Mouse (Mus musculus): ENCODE data around the gene Tpi1. TPM values are rescaled to one million over a fixed set of nuclear protein-coding genes. Genes with fewer than 3 reads are reported as not detected.
A peak's percentile ranks its signal among the peaks of the same experiment; 100 is the strongest.

Tpi1 gene
- polyA plus RNA-seq, 1 experiment from 2014 or later: 1,271 TPM

- Histone ChIP-seq H3K36me3 (ENCODE audit: control insufficient read depth, insufficient read depth, low read length) (no peaks in the 10 kb centered on the region), H3K4me3 (ENCODE audit: low read length) (peak overlapping the region; percentile 70), H3K27ac (ENCODE audit: low read length) (peak overlapping the region; percentile 92; the same call in 1 of the 2 replicates), H3K4me2 (ENCODE audit: low read depth, low read length) (peak overlapping the region; percentile 96), H3K27me3 (replicated peaks; ENCODE audit: control insufficient read depth, insufficient read depth, low read length) (peaks cover 18% of the 10 kb centered on the region; the same call in 1 of the 2 replicates), H3K9me3 (ENCODE audit: control insufficient read depth, low read length) (no peaks in the 10 kb centered on the region), H3K4me1 (ENCODE audit: control insufficient read depth, insufficient read depth, low read length) (peaks cover 16% of the 10 kb centered on the region), H3K9ac (ENCODE audit: low read depth, low read length) (peak overlapping the region; percentile 88)
- no peak for ATAC-seq
- WGBS: 26% methylated on average over 26 of the region's 26 CpGs
Measured at GRCm38 (mm10) chr6:124857840-124858530, 43.9 kb upstream of the Tpi1 start.

GRCm38 (mm10) chr6:124856916-124857839, 43.1 kb upstream of the Tpi1 start, which contains the start of gene P3h3:
Gene P3h3, minus strand, starts transcription at chr6:124857752.
- WGBS: under 1% methylated on average over 85 of the region's 86 CpGs

GRCm38 (mm10) chr6:124856321-124856720, 42.2 kb upstream of the Tpi1 start:
- peak overlapping the region; percentile 88 for H3K9ac ChIP-seq (ENCODE audit: low read depth, low read length)
- H3K4me1 ChIP-seq (ENCODE audit: control insufficient read depth, insufficient read depth, low read length): 0 out of 2 replicates have a peak, but pooled peaks cover 15% of the 10 kb centered on the region
- H3K36me3 ChIP-seq (ENCODE audit: control insufficient read depth, insufficient read depth, low read length): no peaks in the 10 kb centered on the region
- peak overlapping the region; percentile 70 for H3K4me3 ChIP-seq (ENCODE audit: low read length)
- peak; percentile 38; the same call in 1 of the 2 replicates for ATAC-seq
- H3K27ac ChIP-seq (ENCODE audit: low read length): no peak overlapping the region
- H3K9me3 ChIP-seq (ENCODE audit: control insufficient read depth, low read length): no peaks in the 10 kb centered on the region
- H3K4me2 ChIP-seq (ENCODE audit: low read depth, low read length): peak overlapping the region; percentile 96
- 13% methylated on average over 14 of the region's 14 CpGs for WGBS
- H3K27me3 ChIP-seq (replicated peaks; ENCODE audit: control insufficient read depth, insufficient read depth, low read length): peaks cover 11% of the 10 kb centered on the region; the same call in 1 of the 2 replicates

More at GRCm38 (mm10) chr6:124856916-124857839, 43.1 kb upstream of the Tpi1 start, which contains the start of gene P3h3:
- H3K27ac ChIP-seq (ENCODE audit: low read length): peak within 1 kb of the TSS; percentile 92
- H3K4me2 ChIP-seq (ENCODE audit: low read depth, low read length): peak within 1 kb of the TSS; percentile 96
- H3K4me1 ChIP-seq (ENCODE audit: control insufficient read depth, insufficient read depth, low read length): 0 out of 2 replicates have a peak, but pooled peaks cover 15% of the 10 kb centered on the region
- H3K36me3 ChIP-seq (ENCODE audit: control insufficient read depth, insufficient read depth, low read length): no peaks in the 10 kb centered on the region
- H3K27me3 ChIP-seq (replicated peaks; ENCODE audit: control insufficient read depth, insufficient read depth, low read length): peaks cover 11% of the 10 kb centered on the region; the same call in 1 of the 2 replicates
- H3K4me3 ChIP-seq (ENCODE audit: low read length): peak within 1 kb of the TSS; percentile 70
- H3K9ac ChIP-seq (ENCODE audit: low read depth, low read length): peak within 1 kb of the TSS; percentile 88
- no peaks in the 10 kb centered on the region for H3K9me3 ChIP-seq (ENCODE audit: control insufficient read depth, low read length)
- peak; percentile 87 for ATAC-seq

- no peak for ATAC-seq
- Histone ChIP-seq H3K4me1 (ENCODE audit: control insufficient read depth, insufficient read depth, low read length) (0 out of 2 replicates have a peak, but pooled peaks cover 15% of the 10 kb centered on the region), H3K4me2 (ENCODE audit: low read depth, low read length) (no peak overlapping the region), H3K36me3 (ENCODE audit: control insufficient read depth, insufficient read depth, low read length) (no peaks in the 10 kb centered on the region), H3K4me3 (ENCODE audit: low read length) (no peak overlapping the region), H3K27ac (ENCODE audit: low read length) (no peak overlapping the region), H3K9ac (ENCODE audit: low read depth, low read length) (no peak overlapping the region), H3K27me3 (replicated peaks; ENCODE audit: control insufficient read depth, insufficient read depth, low read length) (peaks cover 11% of the 10 kb centered on the region; the same call in 1 of the 2 replicates), H3K9me3 (ENCODE audit: control insufficient read depth, low read length) (no peaks in the 10 kb centered on the region)
- 65% methylated on average over 12 of the region's 12 CpGs for WGBS
Measured at GRCm38 (mm10) chr6:124854647-124855046, 40.6 kb upstream of the Tpi1 start.

GRCm38 (mm10) chr6:124850535-124850934, 36.4 kb upstream of the Tpi1 start:
- WGBS: 57% methylated on average over 8 of the region's 8 CpGs
- no peak for ATAC-seq
- no peak overlapping the region for H3K9ac ChIP-seq (ENCODE audit: low read depth, low read length)

GRCm38 (mm10) chr6:124847305-124847704, 33.2 kb upstream of the Tpi1 start:
- no peak overlapping the region for H3K9ac ChIP-seq (ENCODE audit: low read depth, low read length)
- H3K4me1 ChIP-seq (ENCODE audit: control insufficient read depth, insufficient read depth, low read length): 0 out of 2 replicates have a peak, but pooled peaks cover 2% of the 10 kb centered on the region
- H3K9me3 ChIP-seq (ENCODE audit: control insufficient read depth, low read length): no peaks in the 10 kb centered on the region
- peak; percentile 73 for ATAC-seq
- H3K4me2 ChIP-seq (ENCODE audit: low read depth, low read length): no peak overlapping the region
- WGBS: 10% methylated on average over 9 of the region's 9 CpGs
- no peaks in the 10 kb centered on the region for H3K36me3 ChIP-seq (ENCODE audit: control insufficient read depth, insufficient read depth, low read length)
- no peaks in the 10 kb centered on the region for H3K27me3 ChIP-seq (replicated peaks; ENCODE audit: control insufficient read depth, insufficient read depth, low read length)
- H3K4me3 ChIP-seq (ENCODE audit: low read length): no peak overlapping the region
- H3K27ac ChIP-seq (ENCODE audit: low read length): no peak overlapping the region

More at GRCm38 (mm10) chr6:124850535-124850934, 36.4 kb upstream of the Tpi1 start:
- Histone ChIP-seq H3K4me3 (ENCODE audit: low read length) (no peak overlapping the region), H3K27ac (ENCODE audit: low read length) (no peak overlapping the region), H3K4me1 (ENCODE audit: control insufficient read depth, insufficient read depth, low read length) (0 out of 2 replicates have a peak, but pooled peaks cover 3% of the 10 kb centered on the region), H3K9me3 (ENCODE audit: control insufficient read depth, low read length) (no peaks in the 10 kb centered on the region), H3K4me2 (ENCODE audit: low read depth, low read length) (no peak overlapping the region), H3K36me3 (ENCODE audit: control insufficient read depth, insufficient read depth, low read length) (no peaks in the 10 kb centered on the region), H3K27me3 (replicated peaks; ENCODE audit: control insufficient read depth, insufficient read depth, low read length) (no peaks in the 10 kb centered on the region)

GRCm38 (mm10) chr6:124840241-124841167, 26.4 kb upstream of the Tpi1 start, which contains the start of gene Gnb3:
Gene Gnb3, minus strand, starts transcription at chr6:124840275.
- 36% methylated on average over 15 of the region's 15 CpGs for WGBS
- ATAC-seq: 0 out of 2 replicates have a peak, but pooled peaks have one; percentile 11
- Histone ChIP-seq H3K27ac (ENCODE audit: low read length) (no peak within 1 kb of the TSS), H3K4me3 (ENCODE audit: low read length) (no peak within 1 kb of the TSS), H3K4me2 (ENCODE audit: low read depth, low read length) (no peak within 1 kb of the TSS), H3K9me3 (ENCODE audit: control insufficient read depth, low read length) (no peaks in the 10 kb centered on the region), H3K4me1 (ENCODE audit: control insufficient read depth, insufficient read depth, low read length) (peaks cover 7% of the 10 kb centered on the region), H3K36me3 (ENCODE audit: control insufficient read depth, insufficient read depth, low read length) (no peaks in the 10 kb centered on the region), H3K9ac (ENCODE audit: low read depth, low read length) (peak within 1 kb of the TSS; percentile 50), H3K27me3 (replicated peaks; ENCODE audit: control insufficient read depth, insufficient read depth, low read length) (no peaks in the 10 kb centered on the region)

GRCm38 (mm10) chr6:124839805-124840204, 25.7 kb upstream of the Tpi1 start:
- ATAC-seq: peak; percentile 19; the same call in 1 of the 2 replicates
- no peaks in the 10 kb centered on the region for H3K27me3 ChIP-seq (replicated peaks; ENCODE audit: control insufficient read depth, insufficient read depth, low read length)
- WGBS: 15% methylated on average over 8 of the region's 8 CpGs
- H3K9ac ChIP-seq (ENCODE audit: low read depth, low read length): peak overlapping the region; percentile 50
- H3K4me3 ChIP-seq (ENCODE audit: low read length): no peak overlapping the region
- H3K27ac ChIP-seq (ENCODE audit: low read length): no peak overlapping the region
- H3K4me1 ChIP-seq (ENCODE audit: control insufficient read depth, insufficient read depth, low read length): peaks cover 5% of the 10 kb centered on the region
- H3K36me3 ChIP-seq (ENCODE audit: control insufficient read depth, insufficient read depth, low read length): no peaks in the 10 kb centered on the region
- H3K4me2 ChIP-seq (ENCODE audit: low read depth, low read length): no peak overlapping the region
- H3K9me3 ChIP-seq (ENCODE audit: control insufficient read depth, low read length): no peaks in the 10 kb centered on the region

All from intestine, embryonic 16.5 days (tissue).